Mouse (Mus musculus): ENCODE results near the gene Acer1.
A peak's percentile ranks its signal among the peaks of the same experiment; 100 is the strongest.

Gene Acer1

GRCm38 (mm10) chr17:56982013-56982412, at the start of gene Acer1:
TSS of gene Acer1 (minus strand) at chr17:56982126.
- DNase-seq (ENCODE audit: low spot score in 2 of 2), result no peak

DNA sequence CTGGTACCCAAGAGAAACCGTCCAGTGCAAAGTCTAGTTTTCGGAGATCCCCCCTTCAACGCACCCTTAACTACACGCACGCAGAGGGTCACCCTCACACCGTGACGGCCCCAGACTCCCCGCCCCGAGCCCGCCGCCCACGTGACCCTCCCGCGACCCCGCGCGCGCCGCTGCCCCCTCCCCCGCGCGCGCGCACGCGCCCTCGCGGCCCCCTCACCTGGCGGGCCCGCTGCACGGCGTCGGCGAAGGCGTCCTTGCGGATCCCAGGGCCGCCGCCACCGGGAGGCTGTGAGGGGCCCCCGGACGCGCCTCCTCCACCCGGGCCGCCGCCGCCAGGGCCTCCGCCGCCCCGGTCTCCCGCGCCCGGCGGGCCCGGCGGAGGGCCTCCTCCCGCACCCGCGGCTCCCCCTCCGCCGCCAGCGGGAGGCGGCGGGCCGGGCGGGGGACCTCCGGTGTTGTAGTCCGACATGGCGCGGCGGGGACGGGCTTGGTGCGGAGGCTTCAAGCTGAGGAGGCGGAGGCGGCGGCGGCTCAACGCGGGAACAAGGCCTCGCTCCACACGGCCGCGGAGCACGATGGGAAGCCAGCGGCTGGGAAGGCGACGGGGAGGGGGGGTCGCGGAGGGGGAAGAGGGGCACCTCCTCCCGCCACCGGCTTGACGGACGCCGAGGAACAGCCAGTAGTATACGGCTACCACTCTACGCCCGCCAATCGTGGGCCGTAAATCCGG, 49.2 kb upstream of the Acer1 start, which contains the start of gene Khsrp:
Gene Khsrp (minus strand): TSS at position 592 of the 730 bp plus-strand sequence.
- peak in 1 of 2 experiments; percentile 28 for DNase-seq (ENCODE audit: low spot score in 2 of 2)

- no peak for DNase-seq (ENCODE audit: low spot score in 2 of 2)
These were observed 47.8 kb upstream of the Acer1 start for GRCm38 (mm10) chr17:57029691-57030090.

DNA sequence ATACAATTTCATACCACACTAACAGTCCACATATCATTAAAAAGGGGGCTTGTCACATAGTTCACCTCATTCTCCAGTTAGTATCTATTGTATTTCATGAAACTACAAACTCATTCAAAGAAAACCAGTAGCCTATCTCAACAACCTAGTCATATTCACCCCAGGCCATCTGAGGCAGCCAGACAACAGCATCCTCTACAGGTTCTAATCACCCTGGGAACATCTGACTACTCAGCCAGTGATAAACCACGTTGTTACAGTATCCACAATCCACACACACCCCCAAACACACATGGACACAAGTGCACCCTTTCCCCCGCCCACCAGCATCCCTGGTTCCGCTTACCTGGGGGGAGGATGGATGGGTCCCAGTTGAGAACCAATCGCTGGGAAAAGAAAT, 45.5 kb upstream of the Acer1 start:
- DNase-seq (ENCODE audit: low spot score in 2 of 2), result no peak

DNA sequence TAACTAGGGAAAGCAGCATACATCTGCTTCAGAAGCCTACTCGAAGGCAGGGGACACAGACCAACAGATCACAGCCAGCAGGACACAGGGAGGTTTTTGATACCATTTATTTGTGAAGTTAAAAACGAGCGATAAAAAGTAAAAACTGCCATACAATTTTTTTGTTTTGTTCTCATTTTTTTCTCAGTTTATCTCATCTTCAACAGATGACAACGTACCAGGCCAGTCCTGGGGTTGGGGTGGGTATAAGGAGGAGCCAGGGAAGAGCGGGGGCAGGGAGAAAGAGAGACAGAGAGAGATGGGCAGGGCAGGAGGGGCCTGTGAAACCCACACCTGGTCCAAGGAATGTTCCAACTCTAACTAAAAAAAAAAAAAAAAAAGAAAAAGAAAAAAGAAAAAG, 39.0 kb upstream of the Acer1 start:
- DNase-seq (ENCODE audit: low spot score in 2 of 2), result no peak

DNA sequence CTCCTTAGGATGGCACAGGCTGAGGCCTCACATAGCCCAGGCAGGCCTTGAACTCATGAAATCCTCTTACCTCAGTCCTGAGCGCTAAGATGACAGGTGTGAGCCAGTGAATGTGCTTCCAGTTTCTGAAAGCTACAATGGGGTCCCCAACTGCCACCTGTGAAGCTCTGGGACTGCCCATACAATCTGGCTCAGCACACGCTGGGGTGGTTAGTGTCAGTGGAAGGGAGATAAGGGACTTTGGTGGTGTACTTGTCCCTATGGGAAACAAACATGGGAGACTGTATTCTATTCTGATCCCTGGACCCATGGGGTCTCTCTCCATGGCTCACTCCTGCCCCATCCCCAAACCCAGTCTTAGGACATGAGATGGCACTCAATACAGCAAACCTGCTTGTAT, 37.8 kb upstream of the Acer1 start:
- DNase-seq (ENCODE audit: low spot score in 2 of 2), result no peak

- no peak for DNase-seq (ENCODE audit: low spot score in 2 of 2)
These were observed 30.4 kb upstream of the Acer1 start for GRCm38 (mm10) chr17:57012245-57012795.

- DNase-seq (ENCODE audit: low spot score in 2 of 2), result peak; percentile 95 to 96
These were observed 29.6 kb upstream of the Acer1 start, which contains the start of the genes Gtf2f1 and Gm17949 for GRCm38 (mm10) chr17:57011236-57012141. TSS of gene Gtf2f1 (minus strand) at chr17:57011288. TSS of gene Gm17949 (plus strand) at chr17:57011469.

- DNase-seq (ENCODE audit: low spot score in 2 of 2), result no peak
These were observed 28.9 kb upstream of the Acer1 start for GRCm38 (mm10) chr17:57010911-57011235.

DNA sequence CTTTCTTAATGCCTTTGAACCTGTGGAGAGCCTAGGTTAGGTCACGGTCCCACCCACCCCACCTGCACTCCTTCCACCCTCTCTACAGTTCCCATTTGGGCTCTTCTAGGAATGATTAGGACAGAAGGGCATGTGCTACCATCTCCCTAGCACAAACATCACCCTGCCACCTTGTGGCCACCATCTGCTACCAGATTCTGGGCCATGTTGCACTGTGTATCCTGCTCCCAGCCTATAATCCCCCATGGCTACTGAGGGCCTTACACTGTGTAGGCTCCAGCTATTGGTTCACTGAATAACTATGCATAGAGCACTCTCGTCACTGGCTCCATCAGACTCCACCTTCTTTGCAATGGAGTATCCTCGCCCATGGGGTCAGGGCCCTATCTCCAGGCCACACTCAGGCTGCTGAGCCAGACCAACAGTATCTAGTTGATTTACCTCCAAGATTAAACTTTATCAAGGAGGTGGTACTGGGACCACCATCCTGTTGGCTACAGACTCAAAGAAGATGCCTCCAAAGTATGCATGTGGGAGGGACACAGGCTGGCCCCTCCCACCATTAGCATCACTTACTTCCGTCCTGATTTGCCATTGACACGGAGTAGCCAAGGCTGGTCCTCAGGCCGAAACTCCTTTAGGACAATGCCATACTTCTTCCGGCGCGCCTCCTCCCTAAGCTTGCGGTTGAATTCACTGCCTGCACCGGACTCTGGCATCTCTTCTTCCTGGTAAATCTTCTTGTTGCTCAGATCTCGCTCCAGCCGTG, 25.4 kb upstream of the Acer1 start:
- DNase-seq (ENCODE audit: low spot score in 2 of 2), result no peak

GRCm38 (mm10) chr17:57003994-57004393, 22.1 kb upstream of the Acer1 start:
- no peak for DNase-seq (ENCODE audit: low spot score in 2 of 2)

GRCm38 (mm10) chr17:57001228-57001627, 19.3 kb upstream of the Acer1 start:
- no peak for DNase-seq (ENCODE audit: low spot score in 2 of 2)

DNA sequence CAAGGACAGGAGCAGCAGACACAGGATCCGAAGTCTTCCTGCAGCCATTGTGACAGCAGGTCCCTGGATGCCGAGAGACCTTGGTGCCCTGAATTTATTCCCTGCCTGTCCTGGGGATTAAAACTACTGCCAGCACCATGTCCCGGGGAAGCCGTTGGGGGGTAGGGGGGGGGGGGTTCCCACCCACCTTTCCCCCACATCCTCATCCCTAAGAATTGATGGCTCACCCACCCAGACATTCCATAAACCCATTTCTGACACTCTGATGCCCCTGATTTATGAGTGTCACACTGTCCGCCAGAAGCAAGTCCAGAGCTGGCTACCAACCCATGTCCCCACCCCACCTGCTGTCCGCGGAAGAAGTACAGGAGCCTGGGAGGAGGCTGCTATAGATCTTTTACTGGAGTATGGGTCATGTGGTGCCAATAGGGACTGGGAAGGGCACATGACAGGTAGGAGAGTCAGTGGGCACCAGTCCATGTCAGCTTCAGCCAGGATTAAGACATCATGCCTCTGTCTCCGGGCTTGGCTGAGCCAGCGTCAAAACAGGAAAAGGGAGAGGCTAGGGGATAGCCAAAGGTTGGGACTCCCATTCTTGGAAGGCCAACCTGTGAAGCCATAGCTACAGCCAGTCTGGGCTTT, 18.2 kb upstream of the Acer1 start, which contains the start of gene Pspn:
Gene Pspn (minus strand): TSS at position 51 of the 642 bp plus-strand sequence.
- DNase-seq (ENCODE audit: low spot score in 2 of 2), result no peak

DNA sequence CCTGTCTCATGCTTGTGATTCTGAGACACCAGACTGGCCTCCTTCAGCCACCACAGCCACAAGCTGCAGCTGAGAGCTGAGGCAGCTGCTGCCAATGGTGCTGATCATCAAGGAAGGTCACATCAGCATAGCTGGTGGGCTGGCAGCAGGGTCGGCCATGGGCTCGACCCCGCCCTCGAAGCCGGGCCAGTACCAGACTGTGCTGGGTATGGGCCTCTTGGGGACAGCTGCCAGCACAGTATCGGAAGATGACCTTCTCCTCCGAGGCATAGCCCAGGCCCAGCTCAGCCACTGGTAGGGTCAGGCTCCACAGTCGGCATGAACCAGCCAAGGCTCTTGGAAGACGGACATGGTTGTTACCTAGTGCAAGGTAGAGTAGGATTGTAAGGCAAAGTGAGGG, 17.5 kb upstream of the Acer1 start:
- no peak for DNase-seq (ENCODE audit: low spot score in 2 of 2)

- peak; percentile 94 to 96 for DNase-seq (ENCODE audit: low spot score in 2 of 2)
These were observed 15.2 kb upstream of the Acer1 start, which contains the start of gene Alkbh7 for GRCm38 (mm10) chr17:56997029-56997667. TSS of gene Alkbh7 (plus strand) at chr17:56997339.

- DNase-seq (ENCODE audit: low spot score in 2 of 2), result no peak
These were observed 14.6 kb upstream of the Acer1 start for GRCm38 (mm10) chr17:56996506-56996905.

- DNase-seq (ENCODE audit: low spot score in 2 of 2), result no peak
These were observed 13.1 kb upstream of the Acer1 start for GRCm38 (mm10) chr17:56995046-56995445.

- no peak for DNase-seq (ENCODE audit: low spot score in 2 of 2)
These were observed 9.0 kb upstream of the Acer1 start for GRCm38 (mm10) chr17:56990966-56991365.

DNA sequence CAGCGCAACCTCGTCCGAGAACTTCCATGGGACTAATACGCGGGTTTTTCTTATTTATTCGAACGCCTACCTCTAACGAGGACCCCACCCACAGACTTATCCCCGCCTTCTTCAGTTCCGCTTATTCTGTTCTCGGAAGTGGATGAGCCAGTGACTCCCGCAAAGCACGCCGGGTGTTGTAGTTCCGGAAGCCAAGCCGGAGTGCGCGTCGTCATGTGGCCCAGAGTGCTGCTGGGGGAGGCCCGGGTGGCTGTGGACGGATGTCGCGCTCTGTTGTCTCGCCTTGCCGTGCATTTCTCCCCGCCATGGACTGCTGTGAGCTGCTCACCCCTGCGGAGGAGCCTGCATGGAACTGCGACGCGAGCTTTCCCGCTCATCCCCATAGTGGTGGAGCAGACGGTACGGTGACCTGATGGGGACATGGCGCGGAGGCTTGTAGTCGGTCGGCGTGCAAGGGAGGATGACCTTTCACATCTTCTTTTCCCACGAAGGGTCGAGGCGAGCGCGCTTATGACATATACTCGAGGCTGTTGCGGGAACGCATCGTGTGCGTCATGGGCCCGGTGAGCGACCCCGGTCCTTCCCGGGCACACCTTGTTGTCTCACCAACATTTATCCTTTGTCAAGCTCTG, 8.3 kb upstream of the Acer1 start, which contains the start of gene Clpp:
Gene Clpp (plus strand): TSS at position 191 of the 632 bp plus-strand sequence.
- DNase-seq (ENCODE audit: low spot score in 2 of 2), result peak; percentile 97 to 99

Data from right cerebral cortex, adult 2 months (tissue).